Mouse (Mus musculus) spleen, postnatal 10 days (tissue): ENCODE data around the gene Csf1.
A peak's percentile ranks its signal among the peaks of the same experiment; 100 is the strongest.

ENCODE experiments used
- DNase-seq, 2 experiments: peaks; one replicate each; pipeline ENCODE4 v3.0.0; 2021 to 2022; ENCODE audit warnings: low spot score in 2 of 2

Gene Csf1

GRCm38 (mm10) chr3:107704371-107704705 is 55.9 kb downstream of the Csf1 start:
- DNase-seq = no peak

GRCm38 (mm10) chr3:107703675-107704370 is 56.4 kb downstream of the Csf1 start:
- DNase-seq = no peak

- no peak for DNase-seq
These were observed 58.4 kb downstream of the Csf1 start for GRCm38 (mm10) chr3:107701767-107702394.

GRCm38 (mm10) chr3:107700625-107701024 is 59.6 kb downstream of the Csf1 start:
- DNase-seq = no peak

- DNase-seq = no peak
These were observed 63.4 kb downstream of the Csf1 start for GRCm38 (mm10) chr3:107696910-107697309.

GRCm38 (mm10) chr3:107695948-107696881 is 64.1 kb downstream of the Csf1 start, which contains the start of gene Ahcyl1:
Gene Ahcyl1, minus strand, starts transcription at chr3:107696560.
- DNase-seq = peak; percentile 96 to 98

- peak in 1 of 2 experiments; percentile 9 for DNase-seq
These were observed 64.9 kb downstream of the Csf1 start for GRCm38 (mm10) chr3:107695219-107695947.

GRCm38 (mm10) chr3:107694256-107694900 is 65.9 kb downstream of the Csf1 start:
- DNase-seq = no peak
